Mouse (Mus musculus): ENCODE results near the gene Tns1.

DNA sequence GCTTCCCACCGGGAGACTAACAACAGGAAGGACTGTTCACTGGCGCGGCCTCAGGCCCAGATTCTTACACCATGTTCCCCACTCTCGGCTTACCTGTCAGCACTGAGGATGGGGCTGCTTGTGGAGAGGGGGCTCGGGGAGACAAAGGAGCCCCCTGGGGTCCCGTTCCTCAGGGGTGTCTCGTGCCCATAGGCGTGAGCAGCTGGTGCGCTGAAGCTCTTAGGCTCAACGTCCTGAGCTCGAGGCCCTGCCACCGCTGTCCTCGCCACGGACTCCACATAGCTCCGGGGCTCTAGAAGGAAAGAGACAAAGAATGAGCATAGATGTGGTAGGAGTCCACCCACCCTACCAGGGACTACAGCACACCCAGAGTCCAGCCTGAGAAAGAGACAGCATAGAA is 196.4 kb downstream of the Tns1 start:
- no peak for TF ChIP-seq CTCF (IDR thresholded peaks at IDR 0.05 in 2 of 3, conservative IDR thresholded peaks at IDR 0.05 in 1 of 3; ENCODE audit: control insufficient read depth in 1 of 3, insufficient read depth in 1 of 3, low read depth in 2 of 3, low read length in 3 of 3, poor library complexity in 1 of 3, severe bottlenecking in 1 of 3)
- TF ChIP-seq ZNF384 (IDR thresholded peaks at IDR 0.05; ENCODE audit: low read depth, low read length): no peak
- TF ChIP-seq ZC3H11A (IDR thresholded peaks at IDR 0.05; ENCODE audit: low read depth, low read length): no peak
- no peak for TF ChIP-seq POLR2A (IDR thresholded peaks at IDR 0.05; ENCODE audit: control insufficient read depth in 1 of 2, insufficient read depth in 1 of 2, low read depth in 1 of 2, low read length in 2 of 2, poor library complexity in 1 of 2)
- no peak for TF ChIP-seq NELFE (IDR thresholded peaks at IDR 0.05; ENCODE audit: low read depth, low read length)
- no peak for TF ChIP-seq KAT2A (conservative IDR thresholded peaks at IDR 0.05; ENCODE audit: low read depth, low read length)
- TF ChIP-seq GATA1 (IDR thresholded peaks at IDR 0.05; ENCODE audit: low read depth, low read length): no peak
- no peak for TF ChIP-seq EP300 (IDR thresholded peaks at IDR 0.05; ENCODE audit: low read depth in 1 of 2, low read length in 2 of 2)
- no peak for TF ChIP-seq TCF12 (IDR thresholded peaks at IDR 0.05; ENCODE audit: low read depth, low read length)
- no peak for TF ChIP-seq USF1 (IDR thresholded peaks at IDR 0.05; ENCODE audit: low read depth, low read length)
- no peak for TF ChIP-seq E2F4 (IDR thresholded peaks at IDR 0.05; ENCODE audit: borderline replicate concordance, low read depth, low read length)
- TF ChIP-seq USF2 (IDR thresholded peaks at IDR 0.05; ENCODE audit: borderline replicate concordance in 1 of 2, insufficient read depth in 1 of 2, low read depth in 1 of 2, low read length in 2 of 2): no peak
- no peak for TF ChIP-seq RAD21 (IDR thresholded peaks at IDR 0.05; ENCODE audit: low read depth, low read length)
- no peak for TF ChIP-seq UBTF (IDR thresholded peaks at IDR 0.05; ENCODE audit: borderline replicate concordance, insufficient read depth, low read depth, low read length)
